Mouse (Mus musculus) lung, postnatal 0 days (tissue): Measurements from ENCODE around the gene Rprd1b.

Experiments
- CTCF ChIP-seq: IDR thresholded peaks from 2 replicates; pipeline ENCODE4 v1.5.1; 2016; ENCODE audit warnings: antibody characterized with exemption, mild to moderate bottlenecking
- EP300 ChIP-seq: IDR thresholded peaks from 2 replicates; pipeline ENCODE4 v1.6.1; 2016; ENCODE audit warnings: antibody characterized with exemption, mild to moderate bottlenecking, control low read depth

- TF ChIP-seq EP300 (no peak), CTCF (no peak)
Measured at GRCm38 (mm10) chr2:158084486-158084885, 56.2 kb downstream of the Rprd1b start.
